Mouse (Mus musculus) hindbrain, embryonic 12.5 days (tissue): ENCODE results near the gene Golim4. TPM values are rescaled to one million over a fixed set of nuclear protein-coding genes. Genes with fewer than 3 reads are reported as not detected.
"Not testable (repeated sequence)": the region's sequence is repeated elsewhere in the genome, so short reads cannot be mapped to it uniquely, and the experiment has no call there.

ENCODE experiments used
- ATAC-seq: fragments of 200-750 bp; cut with Nextera tagmentation; 2 replicates; pipeline ENCODE4 v1.8.0; 2017; ENCODE audit warnings: moderate TSS enrichment; ENCODE audit not compliant: low FRiP score
- H3K27ac ChIP-seq: fragments of 300-500 bp; sonication (generic); 2 replicates; pipeline ENCODE4 v1.5.1; 2016; ENCODE audit warnings: mild to moderate bottlenecking
- H3K27me3 ChIP-seq: fragments of 300-500 bp; sonication (generic); 2 replicates; pipeline ENCODE4 v1.6.1; 2016; ENCODE audit warnings: mild to moderate bottlenecking
- H3K36me3 ChIP-seq: fragments of 300-500 bp; sonication (generic); 2 replicates; pipeline ENCODE4 v1.6.1; 2016; ENCODE audit warnings: mild to moderate bottlenecking
- H3K4me1 ChIP-seq: fragments of 300-500 bp; sonication (generic); 2 replicates; pipeline ENCODE4 v1.6.1; 2016
- H3K4me2 ChIP-seq: fragments of 300-500 bp; sonication (generic); replicated peaks from 2 replicates; pipeline ENCODE4 v1.6.1; 2016; ENCODE audit warnings: mild to moderate bottlenecking
- H3K4me3 ChIP-seq: fragments of 300-500 bp; sonication (generic); 2 replicates; pipeline ENCODE4 v1.5.1; 2016; ENCODE audit warnings: mild to moderate bottlenecking
- H3K9ac ChIP-seq: fragments of 300-500 bp; sonication (generic); 2 replicates; pipeline ENCODE4 v1.6.1; 2016; ENCODE audit warnings: mild to moderate bottlenecking, moderate library complexity
- H3K9me3 ChIP-seq: fragments of 300-500 bp; sonication (generic); replicated peaks from 2 replicates; pipeline ENCODE4 v1.6.1; 2016; ENCODE audit warnings: mild to moderate bottlenecking
- WGBS: fragments of 180-500 bp; shearing (Covaris S2); methylation state at CpG from one replicate; pipeline ENCODE4 v1.1.7; 2016; 5-methylcytosine and 5-hydroxymethylcytosine counted together
- polyA plus RNA-seq: library from polyadenylated mRNA; unstranded; fragments of >200 nt; fragmentation: Nextera tagmentation; extraction: Ambion mirVana; gene quantifications from 2 replicates; pipeline ENCODE4 v1.2.1, GENCODE M21; 2016

Golim4 gene
- 60.2 and 67.6 TPM in 2 replicates for polyA plus RNA-seq

DNA sequence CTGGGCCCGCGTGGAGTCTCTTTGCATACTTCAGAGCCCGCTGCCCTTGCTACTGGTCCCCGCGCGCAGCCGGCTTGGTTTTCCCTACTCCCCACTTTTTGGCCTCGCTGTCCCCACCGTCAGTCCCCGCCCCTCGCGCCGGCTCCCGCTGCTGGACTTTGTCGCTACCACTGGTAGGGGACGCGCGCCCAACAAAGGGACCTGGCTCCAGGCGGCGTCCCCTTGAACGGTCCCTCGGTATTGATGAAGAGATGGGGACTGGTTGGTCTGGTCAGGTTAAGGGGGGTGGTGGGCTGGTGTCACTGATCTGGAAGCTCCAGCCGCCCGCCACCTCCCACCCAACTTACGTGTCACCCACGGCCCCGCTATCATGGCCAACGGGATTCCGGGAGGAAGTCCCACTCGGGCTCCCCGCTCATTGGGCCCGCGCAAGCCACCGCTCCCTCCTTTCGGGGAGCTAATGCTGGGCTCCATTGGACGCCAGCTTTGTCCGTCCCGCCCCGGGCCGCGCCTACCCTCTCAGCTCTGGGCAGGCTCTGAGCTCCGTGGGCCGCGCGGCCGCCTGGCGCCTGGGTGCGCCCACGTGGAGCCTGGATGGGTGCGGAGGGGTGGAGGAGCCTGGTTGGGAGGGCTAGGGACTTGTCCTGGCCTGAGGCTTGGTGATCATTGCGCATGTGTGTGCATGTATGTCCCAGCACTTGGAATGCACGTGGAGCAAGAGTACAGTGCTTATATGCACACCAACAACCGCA is at the start of gene Golim4:
Gene Golim4 (minus strand): TSS at position 399 of the 752 bp plus-strand sequence.
- H3K9me3 ChIP-seq = no peaks in the 10 kb centered on the region
- peak within 1 kb of the TSS; percentile 85 for H3K4me2 ChIP-seq

DNA sequence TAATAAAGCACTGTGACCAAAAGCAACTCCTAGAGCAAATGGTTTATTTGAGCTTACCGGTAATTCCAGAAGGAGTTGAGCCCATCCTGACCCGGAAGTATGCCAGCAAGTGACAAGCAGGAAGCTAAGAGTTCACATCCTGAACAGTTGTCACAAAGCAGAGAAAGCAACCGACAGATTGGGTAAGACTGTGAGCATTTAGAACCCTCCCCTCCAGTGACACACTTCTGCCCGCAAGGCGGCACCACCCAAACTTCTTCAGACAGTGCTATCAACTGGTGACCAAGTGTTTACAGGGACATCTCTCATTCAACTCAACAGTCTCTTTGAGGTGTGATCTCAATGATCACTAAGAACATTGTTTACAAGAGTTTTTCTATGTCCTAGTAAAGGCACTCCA is 48.9 kb upstream of the Golim4 start:
- Histone ChIP-seq H3K27ac (no peak overlapping the region), H3K9me3 (no peaks in the 10 kb centered on the region), H3K9ac (no peak overlapping the region), H3K4me2 (no peak overlapping the region), H3K4me1 (no peaks in the 10 kb centered on the region), H3K4me3 (no peak overlapping the region), H3K36me3 (no peaks in the 10 kb centered on the region), H3K27me3 (no peaks in the 10 kb centered on the region)
- 84% methylated on average over 5 of the region's 5 CpGs for WGBS
- no peak for ATAC-seq

More for the DNA sequence above, at the start of gene Golim4:
- Histone ChIP-seq H3K27me3 (no peaks in the 10 kb centered on the region), H3K4me3 (peak within 1 kb of the TSS; percentile 56), H3K9ac (peak within 1 kb of the TSS; percentile 63), H3K27ac (peak within 1 kb of the TSS; percentile 85), H3K36me3 (no peaks in the 10 kb centered on the region), H3K4me1 (peaks cover 29% of the 10 kb centered on the region)
- WGBS = under 1% methylated on average over 53 of the region's 53 CpGs
- ATAC-seq = peak; percentile 100

DNA sequence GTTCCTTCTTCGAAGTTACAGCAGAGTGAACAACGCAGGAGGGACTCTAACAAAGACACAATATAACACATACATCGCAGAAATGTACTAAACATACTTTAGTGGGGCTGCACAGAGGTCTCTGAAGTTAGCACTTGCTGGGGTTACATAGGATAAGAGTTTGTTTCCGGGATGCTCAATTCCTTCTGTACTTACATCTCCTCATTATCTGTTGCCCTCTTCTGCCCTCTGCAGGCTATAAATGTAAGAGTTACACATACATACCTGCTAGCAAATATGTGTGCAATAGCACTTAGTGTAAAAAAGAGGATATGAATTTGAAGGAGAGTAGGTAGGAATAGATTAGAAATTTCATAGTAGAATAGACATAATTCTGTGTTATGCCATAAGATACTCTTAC is 44.4 kb upstream of the Golim4 start:
- no peak overlapping the region for H3K27ac ChIP-seq
- no peaks in the 10 kb centered on the region for H3K9me3 ChIP-seq
- no peak; the same call in 1 of the 2 replicates for ATAC-seq
- WGBS = 50% methylated on average over 4 of the region's 4 CpGs
- H3K36me3 ChIP-seq = no peaks in the 10 kb centered on the region
- H3K4me2 ChIP-seq = no peak overlapping the region
- no peaks in the 10 kb centered on the region for H3K27me3 ChIP-seq
- no peaks in the 10 kb centered on the region for H3K4me1 ChIP-seq
- no peak overlapping the region for H3K4me3 ChIP-seq
- H3K9ac ChIP-seq = no peak overlapping the region

DNA sequence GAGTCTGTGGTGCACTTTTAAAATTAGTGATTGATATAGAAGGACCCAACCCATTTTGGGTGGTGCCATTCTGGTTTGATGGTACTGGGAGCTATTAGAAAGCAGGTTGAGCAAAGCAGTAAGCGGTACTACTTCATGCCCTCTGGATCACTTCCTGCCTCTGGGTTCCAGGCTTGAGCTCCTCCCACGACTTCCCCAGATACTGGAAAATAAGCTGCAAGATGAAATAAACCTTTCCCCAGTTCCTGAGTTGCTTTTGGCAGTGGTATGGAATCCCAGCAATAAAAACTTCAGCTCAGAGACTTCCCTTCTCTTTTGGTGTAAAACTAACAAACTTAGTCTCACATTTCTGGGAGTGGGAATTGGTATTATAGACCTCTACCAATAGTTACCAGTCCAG is 43.7 kb upstream of the Golim4 start:
- Histone ChIP-seq H3K36me3 (no peaks in the 10 kb centered on the region), H3K9ac (no peak overlapping the region), H3K9me3 (no peaks in the 10 kb centered on the region), H3K4me2 (no peak overlapping the region), H3K4me3 (no peak overlapping the region), H3K4me1 (no peaks in the 10 kb centered on the region), H3K27me3 (no peaks in the 10 kb centered on the region), H3K27ac (no peak overlapping the region)
- no peak for ATAC-seq
- 61% methylated on average over 2 of the region's 2 CpGs for WGBS

DNA sequence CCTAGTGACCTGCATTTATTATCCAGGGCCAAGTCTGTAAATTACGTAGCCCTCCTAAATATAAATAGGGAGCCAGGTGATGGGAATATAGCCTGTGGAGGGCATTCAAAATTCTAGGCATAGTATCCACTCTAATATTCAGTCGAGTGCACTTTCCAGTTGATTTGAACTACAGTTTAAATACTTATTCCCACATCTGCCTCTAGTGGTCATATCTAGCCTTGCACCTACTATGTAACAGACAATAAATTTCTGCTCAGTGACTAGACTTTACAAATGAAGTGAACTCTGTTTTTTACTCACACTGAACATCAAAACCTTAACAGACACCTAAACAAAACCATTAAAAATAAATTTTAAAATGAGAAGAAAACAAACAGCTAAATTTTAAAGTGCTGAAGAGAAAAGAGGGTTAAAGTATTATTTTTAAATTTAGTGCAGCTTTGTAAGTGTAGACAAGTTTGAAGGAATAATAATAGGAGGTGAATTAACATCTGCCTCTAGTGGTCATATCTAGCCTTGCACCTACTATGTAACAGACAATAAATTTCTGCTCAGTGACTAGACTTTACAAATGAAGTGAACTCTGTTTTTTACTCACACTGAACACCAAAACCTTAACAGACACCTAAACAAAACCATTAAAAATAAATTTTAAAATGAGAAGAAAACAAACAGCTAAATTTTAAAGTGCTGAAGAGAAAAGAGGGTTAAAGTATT is 24.4 kb upstream of the Golim4 start:
- not testable (repeated sequence) for H3K4me3 ChIP-seq, H3K9me3 ChIP-seq, H3K4me1 ChIP-seq, ATAC-seq, H3K27ac ChIP-seq, H3K9ac ChIP-seq, H3K4me2 ChIP-seq, H3K27me3 ChIP-seq, H3K36me3 ChIP-seq
- 90% methylated on average over 2 of the region's 2 CpGs for WGBS

DNA sequence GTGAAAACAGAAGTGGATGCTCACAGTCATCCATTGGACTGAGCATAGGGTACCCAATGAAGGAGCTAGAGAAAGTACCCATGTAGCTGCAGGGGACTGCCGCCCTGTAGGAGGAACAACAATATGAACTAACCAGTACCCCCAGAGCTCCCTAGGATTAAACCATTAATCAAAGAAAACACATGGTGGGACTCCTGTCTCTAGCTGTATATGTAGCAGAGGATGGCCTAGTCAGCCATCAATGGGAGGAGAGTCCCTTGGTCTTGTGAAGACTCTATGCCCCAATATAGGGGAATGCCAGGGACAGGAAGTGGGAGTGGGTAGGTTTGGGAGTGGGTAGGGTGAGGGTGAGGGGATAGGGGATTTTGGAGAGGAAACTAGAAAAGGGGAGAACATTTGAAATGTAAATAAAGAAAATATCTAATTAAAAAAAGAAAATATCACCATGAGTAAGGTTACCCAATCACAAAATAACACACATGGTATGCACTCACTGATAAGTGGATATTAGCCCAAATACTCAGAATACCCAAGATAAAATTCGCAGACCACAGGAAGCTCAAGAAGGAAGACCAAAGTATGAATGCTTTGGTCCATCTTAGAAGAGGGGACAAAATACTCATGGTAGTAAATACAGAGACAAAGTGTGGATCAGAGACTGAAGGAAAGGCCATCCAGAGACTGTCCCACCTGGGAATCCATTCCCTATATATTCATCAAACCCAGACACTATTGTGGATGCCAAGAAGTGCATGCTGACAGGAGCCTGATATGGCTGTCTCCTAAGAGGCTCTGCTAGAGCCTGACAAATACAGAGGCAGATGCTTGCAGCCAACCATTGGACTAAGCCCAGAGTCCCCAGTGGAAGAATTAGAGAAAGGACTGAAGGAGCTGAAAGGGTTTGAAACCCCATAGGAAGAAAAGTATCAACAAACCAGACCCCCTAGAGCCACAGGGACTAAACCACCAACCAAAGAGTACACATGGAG is 6.3 kb upstream of the Golim4 start:
- ATAC-seq, H3K4me2 ChIP-seq, H3K36me3 ChIP-seq, H3K27ac ChIP-seq, H3K4me1 ChIP-seq, H3K9ac ChIP-seq, H3K4me3 ChIP-seq, H3K27me3 ChIP-seq, H3K9me3 ChIP-seq: not testable (repeated sequence)
- WGBS = 85% methylated on average over 2 of the region's 2 CpGs

DNA sequence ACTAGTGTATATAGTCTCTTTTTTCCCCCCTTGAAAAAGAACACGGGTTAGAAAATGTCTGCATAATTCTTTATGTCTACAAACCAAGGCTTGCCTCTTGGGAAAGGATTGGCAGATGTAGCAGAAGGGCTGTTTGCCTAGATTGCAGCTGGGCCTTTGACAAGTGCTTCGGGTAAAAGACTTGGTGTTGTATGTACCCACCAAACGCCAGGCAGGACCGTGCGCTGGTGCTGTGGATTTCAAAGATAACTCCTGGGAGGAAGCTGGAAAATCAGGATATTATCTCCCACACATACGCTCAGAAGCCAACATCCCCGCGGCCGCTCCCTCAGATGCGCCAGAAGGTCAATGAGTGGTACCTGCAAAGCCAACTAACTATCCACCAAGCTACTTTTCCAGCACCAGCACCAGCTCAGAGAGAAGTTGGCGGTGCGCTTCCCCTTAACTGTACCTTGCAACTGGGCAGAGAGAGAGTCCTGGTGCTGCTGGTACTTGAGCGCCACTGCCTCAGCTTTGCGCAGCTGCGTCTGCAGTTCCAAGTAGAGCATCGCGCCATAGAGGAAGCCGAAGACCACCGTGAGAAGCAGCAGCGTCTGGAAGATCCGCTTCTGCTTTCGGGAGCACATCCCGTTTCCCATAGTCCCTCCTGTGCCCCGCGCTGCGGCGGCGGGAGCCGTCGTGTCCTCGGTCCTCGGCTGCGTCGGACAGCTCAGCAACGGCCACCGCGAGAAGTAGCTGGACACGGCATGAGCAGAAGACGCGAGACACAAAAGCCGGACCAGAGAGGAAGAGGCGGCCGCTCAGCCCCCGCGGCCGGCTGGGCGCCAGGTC is 873 bp downstream of the Golim4 start:
- 2% methylated on average over 47 of the region's 47 CpGs for WGBS
- Histone ChIP-seq H3K4me2 (peak overlapping the region; percentile 85), H3K9ac (peak overlapping the region; percentile 63), H3K9me3 (no peaks in the 10 kb centered on the region), H3K27me3 (no peaks in the 10 kb centered on the region), H3K4me3 (peak overlapping the region; percentile 56), H3K27ac (peak overlapping the region; percentile 85), H3K4me1 (peaks cover 30% of the 10 kb centered on the region), H3K36me3 (no peaks in the 10 kb centered on the region)
- ATAC-seq = peak; percentile 51

DNA sequence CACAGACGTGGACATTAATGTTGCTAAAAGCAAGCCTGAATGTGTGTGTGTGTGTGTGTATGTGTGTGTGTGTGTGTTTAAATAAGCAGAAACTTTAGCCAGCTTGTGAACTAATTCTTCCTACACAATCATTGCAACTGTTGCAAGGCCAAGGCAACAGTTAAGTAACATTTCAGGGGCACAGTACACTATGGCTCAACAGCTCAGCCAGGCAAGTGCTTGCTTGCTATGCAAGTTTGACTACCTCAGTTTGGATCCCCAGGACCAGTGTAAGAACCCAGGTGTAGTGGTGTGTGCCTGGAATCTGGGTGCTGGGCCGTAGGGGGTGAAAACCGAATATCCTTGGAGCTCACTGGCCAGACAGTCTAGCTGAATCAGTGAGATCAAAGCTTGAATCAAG is 2.6 kb downstream of the Golim4 start:
- no peaks in the 10 kb centered on the region for H3K27me3 ChIP-seq
- 67% methylated on average over 3 of the region's 3 CpGs for WGBS
- H3K9me3 ChIP-seq = no peaks in the 10 kb centered on the region
- peaks cover 32% of the 10 kb centered on the region for H3K4me1 ChIP-seq
- peak overlapping the region; percentile 56; the same call in 1 of the 2 replicates for H3K4me3 ChIP-seq
- ATAC-seq = no peak
- peak overlapping the region; percentile 43; the same call in 1 of the 2 replicates for H3K9ac ChIP-seq
- no peaks in the 10 kb centered on the region for H3K36me3 ChIP-seq
- H3K27ac ChIP-seq = no peak overlapping the region
- peak overlapping the region; percentile 85 for H3K4me2 ChIP-seq

DNA sequence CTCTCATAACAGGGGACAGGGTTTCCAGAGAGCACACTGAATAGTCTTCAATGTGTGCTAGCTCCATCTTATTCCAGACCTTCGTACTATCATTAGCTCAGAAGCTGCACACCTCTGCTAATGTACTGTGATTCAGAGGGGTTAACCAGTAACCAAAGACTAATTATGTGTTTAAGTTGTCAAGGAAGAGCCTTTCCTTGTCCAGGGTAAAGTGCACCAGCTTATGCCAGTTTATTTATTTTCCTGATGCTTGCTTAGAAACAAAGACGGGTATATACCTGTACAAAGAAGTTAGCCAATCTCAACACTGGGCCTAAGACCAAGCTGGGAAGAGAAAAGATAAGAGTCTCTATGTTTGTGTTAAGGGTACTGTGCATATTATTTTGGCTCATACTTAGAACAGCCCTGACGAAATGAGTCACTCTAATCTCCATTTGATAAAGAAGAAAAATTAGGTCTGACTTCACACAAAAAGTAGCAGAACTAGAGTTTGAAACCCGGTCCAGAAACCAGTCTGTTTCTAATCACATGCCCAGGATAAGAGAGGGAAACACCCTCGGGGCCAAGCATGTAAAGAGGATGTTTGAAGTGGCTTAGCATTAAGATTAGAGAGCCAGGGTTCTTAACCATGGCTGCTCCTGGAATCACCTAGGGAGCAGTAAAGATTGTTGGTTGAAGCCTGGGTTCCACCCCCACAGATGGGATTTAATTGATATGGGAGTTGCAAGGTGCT is 4.3 kb downstream of the Golim4 start:
- no peaks in the 10 kb centered on the region for H3K36me3 ChIP-seq
- no peak overlapping the region for H3K4me2 ChIP-seq
- H3K9me3 ChIP-seq = no peaks in the 10 kb centered on the region
- no peak overlapping the region for H3K27ac ChIP-seq
- ATAC-seq = no peak
- 80% methylated on average over 5 of the region's 5 CpGs for WGBS
- no peak overlapping the region for H3K9ac ChIP-seq
- peaks cover 32% of the 10 kb centered on the region for H3K4me1 ChIP-seq
- H3K27me3 ChIP-seq = no peaks in the 10 kb centered on the region
- no peak overlapping the region for H3K4me3 ChIP-seq

DNA sequence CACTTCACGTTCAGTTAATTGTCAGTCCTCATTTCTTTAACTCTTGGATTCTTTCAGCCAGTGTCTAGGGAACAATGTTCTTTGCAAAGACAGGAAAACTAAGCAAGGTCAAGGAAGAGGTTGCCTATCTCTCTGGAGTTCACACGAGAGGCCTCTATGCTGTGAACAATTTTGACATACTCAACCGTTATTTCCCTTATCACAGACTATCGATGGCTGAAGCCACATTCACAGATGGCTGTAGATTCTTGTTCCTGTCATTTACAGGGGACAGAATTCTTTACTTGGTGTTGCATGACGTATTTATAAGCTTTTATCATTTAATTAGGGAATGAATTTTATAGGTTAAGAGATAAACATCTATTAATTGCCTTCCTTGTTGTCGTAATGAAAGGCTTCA is 5.9 kb downstream of the Golim4 start:
- Histone ChIP-seq H3K9ac (no peak overlapping the region), H3K27me3 (no peaks in the 10 kb centered on the region), H3K9me3 (no peaks in the 10 kb centered on the region), H3K36me3 (0 out of 2 replicates have a peak, but pooled peaks cover 3% of the 10 kb centered on the region), H3K4me1 (peaks cover 32% of the 10 kb centered on the region), H3K4me2 (no peak overlapping the region), H3K27ac (no peak overlapping the region), H3K4me3 (no peak overlapping the region)
- no peak for ATAC-seq
- 78% methylated on average over 6 of the region's 6 CpGs for WGBS

DNA sequence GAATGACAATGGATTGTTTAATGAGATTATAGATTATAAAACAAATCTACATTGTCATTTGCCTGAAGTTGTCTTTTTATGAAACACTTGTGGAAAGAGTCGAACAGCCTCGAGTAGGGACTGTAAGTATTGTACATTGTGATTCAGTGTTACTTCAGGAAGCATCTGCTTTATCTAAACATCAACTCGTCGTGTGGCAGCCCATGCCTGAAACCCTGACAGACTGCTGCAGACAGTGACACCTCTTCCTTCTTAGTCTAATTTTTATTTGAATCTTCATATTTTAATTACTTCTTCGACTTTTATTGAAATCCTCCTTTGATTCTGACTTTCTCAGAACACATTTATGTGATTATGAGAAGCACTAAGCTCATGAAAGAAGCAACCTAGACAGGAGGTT is 7.4 kb downstream of the Golim4 start:
- no peak overlapping the region for H3K27ac ChIP-seq
- H3K4me2 ChIP-seq = no peak overlapping the region
- H3K9me3 ChIP-seq = no peaks in the 10 kb centered on the region
- H3K9ac ChIP-seq = no peak overlapping the region
- no peak for ATAC-seq
- no peak overlapping the region for H3K4me3 ChIP-seq
- 0 out of 2 replicates have a peak, but pooled peaks cover 3% of the 10 kb centered on the region for H3K36me3 ChIP-seq
- H3K27me3 ChIP-seq = no peaks in the 10 kb centered on the region
- WGBS = 83% methylated on average over 5 of the region's 5 CpGs
- H3K4me1 ChIP-seq = peaks cover 17% of the 10 kb centered on the region
